Mouse (Mus musculus): ENCODE measurements around the gene Dgka. TPM values are rescaled to one million over a fixed set of nuclear protein-coding genes. Genes with fewer than 3 reads are reported as not detected.
A peak's percentile ranks its signal among the peaks of the same experiment; 100 is the strongest.

Dgka gene
- polyA plus RNA-seq, 1 experiment from 2014 or later = 5.0 TPM

GRCm38 (mm10) chr10:128748252-128748864 lies 3.7 kb upstream of the Dgka start:
- H3K4me3 ChIP-seq = peak overlapping the region; percentile 91
- H3K27ac ChIP-seq (replicated peaks) = peak overlapping the region; percentile 96
- H3K4me1 ChIP-seq = peaks cover 34% of the 10 kb centered on the region
- H3K36me3 ChIP-seq = peaks cover 15% of the 10 kb centered on the region
- no peaks in the 10 kb centered on the region for H3K9me3 ChIP-seq
- peak overlapping the region; percentile 89 for H3K9ac ChIP-seq
- under 1% methylated on average over 37 of the region's 37 CpGs for WGBS
- H3K27me3 ChIP-seq (replicated peaks) = 0 out of 2 replicates have a peak, but pooled peaks cover 3% of the 10 kb centered on the region
- peak overlapping the region; percentile 88 for H3K4me2 ChIP-seq
- peak; percentile 64 for ATAC-seq (ENCODE audit: extremely low read depth, insufficient number of reproducible peaks, low FRiP score, low TSS enrichment)

GRCm38 (mm10) chr10:128747646-128748251 lies 3.1 kb upstream of the Dgka start, which contains the start of gene Pym1:
TSS of gene Pym1 (plus strand) at chr10:128747889.
- WGBS = under 1% methylated on average over 36 of the region's 36 CpGs
- H3K36me3 ChIP-seq = peaks cover 9% of the 10 kb centered on the region
- no peaks in the 10 kb centered on the region for H3K9me3 ChIP-seq

GRCm38 (mm10) chr10:128746972-128747645 lies 2.5 kb upstream of the Dgka start:
- Histone ChIP-seq H3K4me3 (peak overlapping the region; percentile 91), H3K9ac (peak overlapping the region; percentile 89), H3K36me3 (peaks cover 3% of the 10 kb centered on the region; the same call in 1 of the 2 replicates), H3K27me3 (replicated peaks) (peaks cover 13% of the 10 kb centered on the region), H3K4me1 (peaks cover 44% of the 10 kb centered on the region), H3K27ac (replicated peaks) (peak overlapping the region; percentile 96), H3K4me2 (peak overlapping the region; percentile 88), H3K9me3 (no peaks in the 10 kb centered on the region)
- no peak for ATAC-seq (ENCODE audit: extremely low read depth, insufficient number of reproducible peaks, low FRiP score, low TSS enrichment)
- WGBS = 37% methylated on average over 9 of the region's 9 CpGs

More at GRCm38 (mm10) chr10:128747646-128748251, 3.1 kb upstream of the Dgka start, which contains the start of gene Pym1:
- H3K27ac ChIP-seq (replicated peaks) = peak within 1 kb of the TSS; percentile 96
- peaks cover 40% of the 10 kb centered on the region for H3K4me1 ChIP-seq
- peak; percentile 38; the same call in 1 of the 2 replicates for ATAC-seq (ENCODE audit: extremely low read depth, insufficient number of reproducible peaks, low FRiP score, low TSS enrichment)
- peak within 1 kb of the TSS; percentile 89 for H3K9ac ChIP-seq
- peak within 1 kb of the TSS; percentile 91 for H3K4me3 ChIP-seq
- peak within 1 kb of the TSS; percentile 88 for H3K4me2 ChIP-seq
- peaks cover 6% of the 10 kb centered on the region for H3K27me3 ChIP-seq (replicated peaks)

GRCm38 (mm10) chr10:128745946-128746613 lies 1.4 kb upstream of the Dgka start:
- Histone ChIP-seq H3K4me2 (no peak overlapping the region), H3K4me1 (peaks cover 44% of the 10 kb centered on the region), H3K4me3 (no peak overlapping the region), H3K27me3 (replicated peaks) (peaks cover 18% of the 10 kb centered on the region), H3K9me3 (no peaks in the 10 kb centered on the region), H3K9ac (no peak overlapping the region), H3K27ac (replicated peaks) (no peak overlapping the region), H3K36me3 (no peaks in the 10 kb centered on the region)
- 84% methylated on average over 10 of the region's 10 CpGs for WGBS
- ATAC-seq (ENCODE audit: extremely low read depth, insufficient number of reproducible peaks, low FRiP score, low TSS enrichment) = no peak

GRCm38 (mm10) chr10:128744211-128744610 lies 444 bp downstream of the Dgka start:
- WGBS = 13% methylated on average over 8 of the region's 8 CpGs

DNA sequence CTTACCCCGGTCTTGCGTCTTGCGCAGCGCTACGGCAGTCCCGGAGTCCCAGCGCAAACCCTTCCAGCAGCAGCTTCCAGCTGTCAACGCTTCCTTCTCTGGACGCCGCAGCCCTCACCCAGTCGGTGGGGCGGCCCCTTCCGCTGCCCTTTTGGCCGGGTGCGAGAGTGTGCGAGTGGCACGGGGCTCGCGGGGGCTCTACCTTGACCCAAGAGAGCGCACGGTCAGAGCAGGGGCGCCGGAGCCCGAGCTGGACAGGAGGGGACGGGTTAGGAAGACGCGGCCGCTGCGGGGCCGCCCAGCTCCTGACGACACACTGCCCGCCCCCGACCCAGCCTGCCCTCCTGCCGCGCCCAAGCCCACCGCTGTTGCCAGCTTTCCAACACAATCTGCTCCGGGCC lies 864 bp downstream of the Dgka start:
- Histone ChIP-seq H3K27me3 (replicated peaks) (peaks cover 18% of the 10 kb centered on the region), H3K4me2 (peak overlapping the region; percentile 95), H3K4me3 (peak overlapping the region; percentile 62), H3K36me3 (no peaks in the 10 kb centered on the region), H3K4me1 (peaks cover 30% of the 10 kb centered on the region), H3K27ac (replicated peaks) (peak overlapping the region; percentile 44), H3K9me3 (no peaks in the 10 kb centered on the region), H3K9ac (peak overlapping the region; percentile 81)
- under 1% methylated on average over 37 of the region's 37 CpGs for WGBS
- peak; percentile 27; the same call in 1 of the 2 replicates for ATAC-seq (ENCODE audit: extremely low read depth, insufficient number of reproducible peaks, low FRiP score, low TSS enrichment)

More at GRCm38 (mm10) chr10:128744211-128744610, 444 bp downstream of the Dgka start:
- peaks cover 18% of the 10 kb centered on the region for H3K27me3 ChIP-seq (replicated peaks)
- peak overlapping the region; percentile 81 for H3K9ac ChIP-seq
- H3K4me3 ChIP-seq = peak overlapping the region; percentile 62
- no peaks in the 10 kb centered on the region for H3K9me3 ChIP-seq
- H3K4me2 ChIP-seq = peak overlapping the region; percentile 95
- H3K27ac ChIP-seq (replicated peaks) = peak overlapping the region; percentile 44
- H3K36me3 ChIP-seq = no peaks in the 10 kb centered on the region
- peaks cover 34% of the 10 kb centered on the region for H3K4me1 ChIP-seq
- ATAC-seq (ENCODE audit: extremely low read depth, insufficient number of reproducible peaks, low FRiP score, low TSS enrichment) = no peak

GRCm38 (mm10) chr10:128743235-128743634 lies 1.4 kb downstream of the Dgka start:
- Histone ChIP-seq H3K9ac (peak overlapping the region; percentile 81), H3K4me3 (peak overlapping the region; percentile 62), H3K36me3 (no peaks in the 10 kb centered on the region), H3K9me3 (no peaks in the 10 kb centered on the region), H3K27me3 (replicated peaks) (peaks cover 18% of the 10 kb centered on the region), H3K27ac (replicated peaks) (peak overlapping the region; percentile 44; the same call in 1 of the 2 replicates), H3K4me1 (peaks cover 30% of the 10 kb centered on the region), H3K4me2 (peak overlapping the region; percentile 95)
- ATAC-seq (ENCODE audit: extremely low read depth, insufficient number of reproducible peaks, low FRiP score, low TSS enrichment) = no peak
- 4% methylated on average over 7 of the region's 7 CpGs for WGBS

- peak overlapping the region; percentile 95 for H3K4me2 ChIP-seq
- H3K4me3 ChIP-seq = peak overlapping the region; percentile 62
- H3K36me3 ChIP-seq = no peaks in the 10 kb centered on the region
- H3K9me3 ChIP-seq = no peaks in the 10 kb centered on the region
- H3K9ac ChIP-seq = no peak overlapping the region; the same call in 1 of the 2 replicates
- H3K27ac ChIP-seq (replicated peaks) = no peak overlapping the region
- H3K27me3 ChIP-seq (replicated peaks) = peaks cover 18% of the 10 kb centered on the region
- WGBS = 30% methylated on average over 4 of the region's 4 CpGs
- no peak for ATAC-seq (ENCODE audit: extremely low read depth, insufficient number of reproducible peaks, low FRiP score, low TSS enrichment)
- H3K4me1 ChIP-seq = peaks cover 33% of the 10 kb centered on the region
Measured at GRCm38 (mm10) chr10:128742616-128743015, 2.0 kb downstream of the Dgka start.

DNA sequence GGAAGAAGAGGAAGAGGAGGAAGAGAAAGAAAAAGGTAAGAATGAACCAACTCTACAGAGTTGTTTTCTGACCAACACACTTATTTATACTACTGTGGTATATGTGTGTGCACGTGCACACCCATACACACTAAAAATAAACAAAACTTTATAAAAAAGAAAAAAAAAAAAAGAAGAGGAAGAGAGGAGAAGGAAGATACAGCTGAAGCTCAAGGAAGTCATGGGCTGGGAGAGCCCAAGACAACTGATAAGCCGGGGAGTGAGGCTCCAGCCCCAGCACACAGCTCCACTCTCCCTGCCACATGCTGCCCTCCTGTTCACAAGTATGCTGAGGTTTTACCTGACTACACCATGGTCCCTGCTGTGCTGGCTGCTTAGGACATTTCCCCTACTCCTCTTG lies 4.4 kb downstream of the Dgka start:
- H3K4me2 ChIP-seq = no peak overlapping the region
- no peak overlapping the region for H3K9ac ChIP-seq
- H3K9me3 ChIP-seq = no peaks in the 10 kb centered on the region
- H3K27me3 ChIP-seq (replicated peaks) = peaks cover 18% of the 10 kb centered on the region
- H3K36me3 ChIP-seq = no peaks in the 10 kb centered on the region
- H3K4me3 ChIP-seq = no peak overlapping the region
- no peak for ATAC-seq (ENCODE audit: extremely low read depth, insufficient number of reproducible peaks, low FRiP score, low TSS enrichment)
- 38% methylated on average over 2 of the region's 2 CpGs for WGBS
- no peak overlapping the region for H3K27ac ChIP-seq (replicated peaks)
- peaks cover 32% of the 10 kb centered on the region for H3K4me1 ChIP-seq

GRCm38 (mm10) chr10:128737435-128737834 lies 7.2 kb downstream of the Dgka start:
- Histone ChIP-seq H3K27ac (replicated peaks) (no peak overlapping the region), H3K27me3 (replicated peaks) (peaks cover 9% of the 10 kb centered on the region), H3K4me2 (peak overlapping the region; percentile 68), H3K36me3 (peaks cover 20% of the 10 kb centered on the region), H3K4me1 (peaks cover 8% of the 10 kb centered on the region), H3K9me3 (no peaks in the 10 kb centered on the region), H3K4me3 (peak overlapping the region; percentile 36), H3K9ac (peak overlapping the region; percentile 64)
- peak; percentile 51; the same call in 1 of the 2 replicates for ATAC-seq (ENCODE audit: extremely low read depth, insufficient number of reproducible peaks, low FRiP score, low TSS enrichment)
- WGBS = 3% methylated on average over 15 of the region's 15 CpGs

DNA sequence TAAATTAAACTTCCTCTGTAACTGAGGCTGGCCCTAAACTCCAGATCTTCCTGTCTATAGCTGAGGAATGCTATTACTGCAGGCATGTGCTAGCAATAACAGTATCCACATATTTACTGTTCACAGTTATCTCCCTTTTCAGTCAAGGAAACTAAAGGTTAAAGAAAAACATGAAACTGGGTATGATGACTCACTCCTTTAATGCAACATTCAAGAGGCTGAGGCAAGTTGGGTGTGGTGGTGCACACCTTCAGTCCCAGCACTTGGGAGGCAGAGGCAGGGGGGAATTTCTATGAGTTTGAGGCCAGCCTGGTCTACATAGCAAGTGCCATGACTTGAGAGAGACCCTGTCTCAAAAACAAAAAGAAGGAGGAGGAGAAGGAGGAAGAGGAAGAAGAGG lies 12.7 kb downstream of the Dgka start:
- H3K27me3 ChIP-seq (replicated peaks) = no peaks in the 10 kb centered on the region
- H3K9ac ChIP-seq = no peak overlapping the region
- H3K36me3 ChIP-seq = peaks cover 20% of the 10 kb centered on the region
- no peak overlapping the region for H3K4me2 ChIP-seq
- peaks cover 2% of the 10 kb centered on the region; the same call in 1 of the 2 replicates for H3K4me1 ChIP-seq
- H3K27ac ChIP-seq (replicated peaks) = no peak overlapping the region
- H3K9me3 ChIP-seq = no peaks in the 10 kb centered on the region
- no peak for ATAC-seq (ENCODE audit: extremely low read depth, insufficient number of reproducible peaks, low FRiP score, low TSS enrichment)
- no peak overlapping the region for H3K4me3 ChIP-seq

All from heart, embryonic 13.5 days (tissue).